Mouse (Mus musculus) subcutaneous adipose tissue, adult 2 months (tissue): ENCODE results near the gene Olfr1295. TPM values are rescaled to one million over a fixed set of nuclear protein-coding genes. Genes with fewer than 3 reads are reported as not detected.

Source experiments
- polyA plus RNA-seq: library from polyadenylated mRNA; depleted of rRNA; stranded (reverse); fragments of >200 nt; gene quantifications from 2 replicates; pipeline ENCODE4 v1.2.3, GENCODE M21; 2012; ENCODE audit warnings: low replicate concordance; rRNA removed

Olfr1295 gene
- polyA plus RNA-seq: not detected in 2 replicates

GRCm38 (mm10) chr2:111569581-111569980, at the start of gene Olfr1295:
Olfr1295 (minus strand) TSS chr2:111569681.

GRCm38 (mm10) chr2:111540191-111540590, 29.3 kb downstream of the Olfr1295 start, which contains the start of gene Olfr1294:
Olfr1294 (minus strand) TSS chr2:111540291.

GRCm38 (mm10) chr2:111524903-111525302, 44.6 kb downstream of the Olfr1295 start, which contains the start of gene Olfr1293-ps:
Olfr1293-ps (plus strand) TSS chr2:111525203.

Other genes starting within 250 kb of the Olfr1295 start
- not detected in 2 replicates for gene Olfr1281, start 243.2 kb downstream of the Olfr1295 start, polyA plus RNA-seq
- gene Olfr1282, start 233.6 kb downstream of the Olfr1295 start, polyA plus RNA-seq: not detected in 2 replicates
- gene Olfr1283, start 202.9 kb downstream of the Olfr1295 start, polyA plus RNA-seq: not detected in 2 replicates
- not detected in 2 replicates for gene Olfr1284, start 194.2 kb downstream of the Olfr1295 start, polyA plus RNA-seq
- not detected in 2 replicates for gene Olfr1286, start 146.6 kb downstream of the Olfr1295 start, polyA plus RNA-seq
- not detected in 2 replicates for gene Olfr1287, start 120.5 kb downstream of the Olfr1295 start, polyA plus RNA-seq
- gene Olfr1288, start 95.6 kb downstream of the Olfr1295 start, polyA plus RNA-seq: not detected in 2 replicates
- not detected in 2 replicates for gene Olfr1289, start 88.9 kb downstream of the Olfr1295 start, polyA plus RNA-seq
- not detected in 2 replicates for gene Olfr1290, start 75.9 kb downstream of the Olfr1295 start, polyA plus RNA-seq
- gene Olfr1291-ps1, start 72.5 kb downstream of the Olfr1295 start, polyA plus RNA-seq: not detected in 2 replicates
- not detected in 2 replicates for gene Olfr1293-ps, start 44.5 kb downstream of the Olfr1295 start, polyA plus RNA-seq
- gene Olfr1294, start 29.4 kb downstream of the Olfr1295 start, polyA plus RNA-seq: not detected in 2 replicates
- not detected in 2 replicates for gene Olfr1297, start 56.8 kb upstream of the Olfr1295 start, polyA plus RNA-seq
- not detected in 2 replicates for gene Olfr1298, start 79.5 kb upstream of the Olfr1295 start, polyA plus RNA-seq
- gene Olfr1299, start 91.7 kb upstream of the Olfr1295 start, polyA plus RNA-seq: not detected in 2 replicates
- not detected in 2 replicates for gene Olfr1301, start 181.3 kb upstream of the Olfr1295 start, polyA plus RNA-seq
- not detected in 2 replicates for gene Olfr1302, start 207.7 kb upstream of the Olfr1295 start, polyA plus RNA-seq